Mouse (Mus musculus) c-Kit-positive CD71-negative TER-119-negative erythroid progenitor cells, embryonic 14.5 days (primary cell): ENCODE measurements around the gene Gm6899.
A peak's percentile ranks its signal among the peaks of the same experiment; 100 is the strongest.

ENCODE experiments used
- DNase-seq: peaks from one replicate; pipeline ENCODE4 v3.0.0-alpha.2; 2013; ENCODE audit warnings: low read depth

Gene Gm6899

GRCm38 (mm10) chr11:26593061-26594059 is at the start of gene Gm6899, which contains the start of gene Vrk2:
Gm6899 (plus strand) TSS chr11:26593241.
Vrk2 (minus strand) TSS chr11:26593999.
- DNase-seq: peak; percentile 70

- no peak for DNase-seq
Measured at GRCm38 (mm10) chr11:26551551-26551950, 41.5 kb upstream of the Gm6899 start.

- DNase-seq: no peak
Measured at GRCm38 (mm10) chr11:26585409-26586366, 7.4 kb upstream of the Gm6899 start.

DNA sequence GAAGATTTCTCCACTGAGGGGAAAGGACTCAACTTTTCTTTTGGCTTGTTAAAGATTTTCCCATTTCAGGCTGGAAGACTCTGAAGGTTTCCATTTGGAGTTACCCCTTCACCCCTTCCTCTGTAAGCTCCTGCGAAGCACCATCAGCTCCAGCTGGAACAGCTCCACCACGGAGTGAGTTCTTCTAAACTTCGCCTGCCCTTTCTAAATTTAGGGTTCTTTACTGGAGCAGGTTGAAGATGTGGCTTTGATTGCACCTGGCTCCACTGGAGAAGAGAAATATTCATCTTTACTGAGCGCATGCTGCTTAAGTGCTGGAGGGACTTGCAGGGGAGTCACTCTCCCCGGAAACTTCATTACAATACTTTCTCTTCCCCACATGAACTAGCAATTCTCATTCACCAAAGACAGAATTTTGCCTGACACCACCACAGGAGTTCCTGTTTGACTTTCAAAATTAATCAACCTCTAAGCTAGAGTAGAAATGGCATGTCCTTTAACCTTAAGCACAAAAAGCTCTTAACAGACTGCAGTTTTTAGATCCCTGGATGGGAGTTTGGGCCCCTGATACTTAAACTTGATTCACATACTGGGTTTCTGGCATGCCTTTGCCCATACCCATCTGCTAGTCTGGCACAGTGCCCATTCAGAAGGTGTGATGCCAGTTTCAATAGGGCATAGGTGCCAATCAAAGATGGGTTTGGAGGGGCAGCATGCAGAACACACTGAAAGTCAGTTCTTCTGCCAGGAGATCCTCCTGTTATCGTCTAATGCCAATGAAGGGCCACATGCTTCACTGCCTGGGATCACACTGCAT is 6.5 kb upstream of the Gm6899 start:
- DNase-seq: no peak

DNA sequence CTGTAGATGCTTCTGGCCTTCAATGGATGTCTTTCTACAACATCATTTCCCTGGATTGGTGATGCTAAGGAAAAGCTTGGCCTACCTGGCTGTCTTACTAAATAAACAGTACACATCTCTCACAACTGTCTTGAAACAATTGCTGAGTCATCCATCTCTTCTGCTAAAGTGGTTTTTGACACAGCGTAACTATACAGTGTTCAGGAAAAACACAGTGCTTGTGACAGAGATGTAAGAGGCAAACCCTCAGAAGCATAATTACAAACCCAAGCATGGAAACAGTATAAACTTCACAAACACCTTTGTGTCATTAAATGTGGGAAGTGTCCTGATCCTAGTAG is 5.9 kb upstream of the Gm6899 start:
- no peak for DNase-seq

- no peak for DNase-seq
Measured at GRCm38 (mm10) chr11:26592395-26593053, 517 bp upstream of the Gm6899 start.

- DNase-seq: no peak
Measured at GRCm38 (mm10) chr11:26594487-26594886, 1.4 kb downstream of the Gm6899 start.

GRCm38 (mm10) chr11:26596186-26596585 is 3.1 kb downstream of the Gm6899 start:
- DNase-seq: no peak

DNA sequence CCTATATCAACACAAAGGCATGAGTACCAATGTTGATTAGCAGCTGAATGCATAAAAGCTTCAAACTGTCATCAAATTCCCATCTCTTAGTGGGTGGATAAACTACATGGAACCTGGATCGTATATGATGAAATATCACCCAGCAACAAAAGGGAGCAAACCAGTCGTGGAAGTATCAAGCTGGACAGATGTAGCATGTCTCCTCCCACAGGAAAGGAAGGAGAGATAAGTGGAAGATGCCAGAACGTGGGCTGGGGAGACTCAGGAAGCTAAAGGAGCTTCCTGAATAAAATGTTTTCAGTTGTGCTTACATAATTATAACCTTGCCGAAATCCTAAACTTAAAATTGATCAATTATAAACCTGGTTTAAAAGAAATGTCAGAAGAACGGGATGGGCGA is 4.1 kb downstream of the Gm6899 start:
- no peak for DNase-seq

- no peak for DNase-seq
Measured at GRCm38 (mm10) chr11:26597761-26598160, 4.7 kb downstream of the Gm6899 start.

DNA sequence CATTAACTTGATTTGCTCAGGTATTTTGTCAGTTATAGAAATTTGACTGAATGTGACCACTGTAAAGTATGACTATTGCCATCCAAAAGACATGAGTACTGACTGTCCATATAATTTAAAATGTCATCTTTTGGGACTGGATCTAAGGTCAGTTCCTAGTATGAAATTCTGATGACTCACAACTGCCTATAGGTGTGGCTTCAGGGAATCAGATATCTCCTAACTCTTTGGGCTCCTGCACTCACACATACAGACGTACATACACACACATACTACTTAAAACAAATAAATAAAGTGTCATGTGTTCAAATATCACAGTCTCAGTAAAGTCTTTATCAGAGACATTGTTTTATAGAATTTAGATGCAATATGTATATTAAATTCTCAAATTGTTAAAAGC is 5.8 kb downstream of the Gm6899 start:
- DNase-seq: no peak

- no peak for DNase-seq
Measured at GRCm38 (mm10) chr11:26600692-26601091, 7.7 kb downstream of the Gm6899 start.

GRCm38 (mm10) chr11:26601571-26602175 is 8.6 kb downstream of the Gm6899 start:
- no peak for DNase-seq

GRCm38 (mm10) chr11:26604061-26604655 is 11.1 kb downstream of the Gm6899 start:
- no peak for DNase-seq

GRCm38 (mm10) chr11:26608795-26609194 is 15.8 kb downstream of the Gm6899 start:
- DNase-seq: no peak

DNA sequence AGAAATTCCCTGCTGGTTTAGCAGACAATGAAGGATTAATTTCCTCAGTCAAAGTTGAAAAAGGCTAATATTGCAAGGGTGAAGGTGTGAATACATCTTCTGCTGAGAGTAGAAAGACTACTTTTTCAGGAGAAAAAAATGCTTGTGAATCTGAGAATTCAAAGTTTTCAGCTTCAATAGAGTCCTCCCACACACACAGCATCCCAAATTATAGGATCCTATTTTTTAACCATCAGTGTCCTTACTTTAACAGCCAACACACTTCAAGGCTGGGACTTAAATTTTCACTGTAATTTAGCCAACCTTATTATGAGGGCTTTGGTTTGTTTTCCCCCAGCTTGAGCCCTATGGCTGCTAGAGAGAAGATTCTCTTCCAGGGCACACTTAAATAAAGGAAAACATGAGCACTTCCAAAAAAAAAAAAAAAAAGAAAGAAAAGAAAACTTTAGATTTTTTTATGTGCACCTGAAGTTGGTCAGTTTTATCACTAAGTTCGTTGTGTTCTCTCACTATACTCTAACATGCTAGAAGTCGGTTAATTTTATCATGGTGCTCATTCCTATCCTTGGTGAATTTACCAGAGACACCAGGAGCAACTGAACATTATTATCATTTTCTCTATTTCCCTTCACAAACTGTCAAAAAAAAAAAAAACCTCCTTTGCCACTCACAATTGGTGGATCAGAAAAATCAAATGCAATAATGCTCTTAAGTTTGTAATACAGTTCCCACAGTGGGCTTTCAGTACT is 25.6 kb downstream of the Gm6899 start:
- no peak for DNase-seq

GRCm38 (mm10) chr11:26622727-26623126 is 29.7 kb downstream of the Gm6899 start:
- no peak for DNase-seq

DNA sequence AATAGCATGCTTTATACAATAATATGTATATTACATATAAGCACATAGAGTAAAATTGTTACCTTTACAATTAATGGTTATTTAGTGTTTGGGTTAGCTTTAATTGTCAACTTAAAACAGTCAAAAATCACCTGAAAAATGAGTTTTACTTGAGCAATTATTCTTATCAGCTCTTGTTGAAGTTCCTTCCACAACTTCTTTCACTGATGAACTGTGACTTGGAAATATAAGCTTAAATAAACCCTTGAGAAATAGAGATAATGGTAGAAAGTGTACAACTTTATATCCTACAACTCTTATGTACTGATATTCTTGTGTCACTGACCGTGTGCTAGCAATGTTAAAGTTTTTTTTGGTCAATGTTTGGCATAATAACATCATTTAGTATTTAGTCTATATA is 43.2 kb downstream of the Gm6899 start:
- DNase-seq: no peak

DNA sequence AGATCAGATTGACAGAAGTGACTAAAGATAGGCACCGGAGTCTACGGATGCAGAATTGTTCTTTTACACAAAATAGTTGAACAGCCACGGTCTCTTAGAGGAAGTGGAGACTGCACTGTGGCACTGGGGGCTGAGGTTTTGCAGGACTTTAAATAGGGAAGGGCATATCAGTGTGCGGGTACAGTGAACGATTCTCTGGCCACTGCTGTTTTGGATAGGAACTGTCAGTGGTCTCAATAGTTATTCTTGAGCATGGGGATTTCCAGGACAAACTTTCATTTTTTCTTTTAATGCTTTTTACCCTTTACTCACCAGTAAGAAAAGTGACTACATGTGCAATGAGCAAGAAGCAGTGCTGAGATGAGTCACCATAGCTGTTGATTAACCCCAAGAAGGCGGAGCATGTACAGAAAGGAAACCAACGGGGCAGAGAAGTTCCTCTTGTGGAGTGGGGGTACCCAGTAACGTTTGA is 47.3 kb downstream of the Gm6899 start:
- peak; percentile 65 for DNase-seq
